Mouse (Mus musculus) bone marrow macrophage, adult 2 months (primary cell): ENCODE measurements around the gene Numa1.

ENCODE experiments used
- CTCF ChIP-seq: IDR thresholded peaks from 2 replicates; pipeline ENCODE4 v1.5.1; 2012; ENCODE audit warnings: low read depth, mild to moderate bottlenecking, low read length, moderate library complexity
- POLR2A ChIP-seq: IDR thresholded peaks from 2 replicates; pipeline ENCODE4 v1.6.1; 2012; ENCODE audit warnings: mild to moderate bottlenecking, low read depth, low read length, borderline replicate concordance

DNA sequence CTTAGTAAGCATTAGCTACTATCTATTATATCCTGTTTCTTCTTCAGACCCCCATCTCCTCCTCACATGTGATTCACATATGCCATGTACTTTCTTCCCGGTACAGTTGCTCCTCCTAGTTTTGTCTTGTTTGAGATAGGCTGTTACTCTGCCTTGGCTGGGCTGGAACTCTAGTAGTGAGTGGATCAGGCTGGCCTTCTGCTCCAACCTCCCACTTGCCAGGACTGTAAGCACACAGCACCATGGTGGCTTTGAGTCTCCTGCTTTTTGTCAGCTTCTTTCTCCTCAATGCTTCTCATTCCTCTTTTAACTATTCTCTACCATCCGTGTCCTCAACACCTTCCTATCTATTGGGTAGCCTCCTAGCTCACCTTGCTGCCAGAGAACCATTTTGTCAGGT is 34.8 kb downstream of the Numa1 start:
- TF ChIP-seq POLR2A (no peak), CTCF (no peak)
